Mouse (Mus musculus) MEL (cell line): ENCODE measurements at regions not wholly inside any gene's neighbourhood (a gene's known extent, or its start where the extent isn't known, plus 50 kb on each side); places are given as distances from the start of the nearest gene placed in this dataset.

Source experiments
- EP300 ChIP-seq, 2 experiments: IDR thresholded peaks; 2 replicates each; pipeline ENCODE4 v1.6.1; 2011; ENCODE audit warnings: improper control_type of control experiment in 2 of 2, low read length in 2 of 2, low read depth in 1 of 2, mild to moderate bottlenecking in 1 of 2
- GATA1 ChIP-seq: IDR thresholded peaks from 2 replicates; pipeline ENCODE4 v1.6.1; 2011; ENCODE audit warnings: low read depth, low read length, improper control_type of control experiment
- MXI1 ChIP-seq: IDR thresholded peaks from 2 replicates; pipeline ENCODE4 v1.6.1; 2011; ENCODE audit warnings: mild to moderate bottlenecking, low read depth, low read length, improper control_type of control experiment
- NRF1 ChIP-seq: IDR thresholded peaks from 2 replicates; pipeline ENCODE4 v1.6.1; 2014; ENCODE audit warnings: low read depth, mild to moderate bottlenecking, inconsistent platforms, low read length, improper control_type of control experiment, moderate library complexity; ENCODE audit not compliant: poor library complexity, insufficient read depth, severe bottlenecking
- POLR2AphosphoS2 ChIP-seq: IDR thresholded peaks from 2 replicates; pipeline ENCODE4 v1.6.1; 2011; ENCODE audit warnings: low read length, improper control_type of control experiment
- TCF12 ChIP-seq: IDR thresholded peaks from 2 replicates; pipeline ENCODE4 v1.6.1; 2014; ENCODE audit warnings: low read depth, mild to moderate bottlenecking, inconsistent platforms, low read length, improper control_type of control experiment, moderate library complexity

- TF ChIP-seq NRF1 (no peak), EP300 (IDR thresholded peaks at IDR 0.05; ENCODE audit: low read depth in 1 of 2, low read length in 2 of 2) (no peak), GATA1 (no peak), POLR2AphosphoS2 (no peak), TCF12 (no peak), MXI1 (no peak)
Observed at GRCm38 (mm10) chr19:56087127-56087526, 199.8 kb upstream of the Habp2 start.
